Mouse (Mus musculus) G1E (cell line): ENCODE results near the gene Rnf146.

Experiments used
- CTCF ChIP-seq: IDR thresholded peaks from 2 replicates; pipeline ENCODE4 v1.5.1; 2012; ENCODE audit warnings: low read depth, low read length, inconsistent platforms, mixed read lengths
- POLR2AphosphoS5 ChIP-seq: IDR thresholded peaks from 2 replicates; pipeline ENCODE4 v1.6.1; 2012; ENCODE audit warnings: low read depth, low read length, inconsistent platforms; ENCODE audit not compliant: insufficient replicate concordance

GRCm38 (mm10) chr10:29313064-29313638 lies 49.1 kb downstream of the Rnf146 start, which contains the start of gene Echdc1:
- TF ChIP-seq POLR2AphosphoS5 (no peak), CTCF (peak; percentile 73)
